Mouse (Mus musculus) MEL (cell line): ENCODE results near the gene Igfbp6. TPM values are rescaled to one million over a fixed set of nuclear protein-coding genes. Genes with fewer than 3 reads are reported as not detected.

Experiments used
- DNase-seq: peaks from one replicate; pipeline ENCODE4 v3.0.0; 2011; ENCODE audit warnings: low read depth, low spot score
- H3K27ac ChIP-seq: 2 replicates; pipeline ENCODE4 v1.5.1; 2012; ENCODE audit warnings: low read depth, mild to moderate bottlenecking, control low read depth, low read length, moderate library complexity; ENCODE audit not compliant: control insufficient read depth
- H3K27me3 ChIP-seq, 2 experiments: fragments of 150-350 bp in 1 of 2; sonication (generic) in 1 of 2; 2 replicates each; pipeline ENCODE4 v1.6.1; 2012; ENCODE audit warnings: low read length in 2 of 2, mild to moderate bottlenecking in 2 of 2, improper control_type of control experiment in 1 of 2, moderate library complexity in 1 of 2; ENCODE audit not compliant: insufficient read depth in 2 of 2, control insufficient read depth in 1 of 2
- H3K36me3 ChIP-seq, 2 experiments: 2 replicates each; pipeline ENCODE4 v1.6.1; 2012 to 2014; ENCODE audit warnings: low read length in 2 of 2, improper control_type of control experiment in 1 of 2, inconsistent platforms in 1 of 2, mild to moderate bottlenecking in 1 of 2; ENCODE audit not compliant: insufficient read depth in 2 of 2, control insufficient read depth in 1 of 2
- H3K4me1 ChIP-seq, 2 experiments: fragments of 150-350 bp in 1 of 2; sonication (generic) in 1 of 2; 2 replicates each; pipeline ENCODE4 v1.6.1; 2012; ENCODE audit warnings: low read length in 2 of 2, improper control_type of control experiment in 1 of 2, mild to moderate bottlenecking in 1 of 2; ENCODE audit not compliant: insufficient read depth in 2 of 2, control insufficient read depth in 1 of 2
- H3K4me3 ChIP-seq, 2 experiments: fragments of 150-350 bp in 1 of 2; sonication (generic) in 1 of 2; 2 replicates each; pipeline ENCODE4 v1.5.1; 2012; ENCODE audit warnings: low read depth in 2 of 2, low read length in 2 of 2, mild to moderate bottlenecking in 2 of 2, moderate library complexity in 2 of 2, control low read depth in 1 of 2, improper control_type of control experiment in 1 of 2; ENCODE audit not compliant: control insufficient read depth in 1 of 2, insufficient read depth in 1 of 2
- H3K79me2 ChIP-seq: 2 replicates; pipeline ENCODE4 v1.6.1; 2012; ENCODE audit warnings: mild to moderate bottlenecking, low read length, moderate library complexity; ENCODE audit not compliant: control insufficient read depth, poor library complexity, insufficient read depth
- H3K9ac ChIP-seq: 2 replicates; pipeline ENCODE4 v1.6.1; 2012; ENCODE audit warnings: low read depth, mild to moderate bottlenecking, control low read depth, low read length, moderate library complexity; ENCODE audit not compliant: control insufficient read depth, poor library complexity, severe bottlenecking
- H3K9me3 ChIP-seq: fragments of 150-350 bp; sonication (generic); replicated peaks from 2 replicates; pipeline ENCODE4 v1.6.1; 2012; ENCODE audit warnings: mild to moderate bottlenecking, low read length, improper control_type of control experiment, moderate library complexity; ENCODE audit not compliant: insufficient read depth
- BHLHE40 ChIP-seq: IDR thresholded peaks from 2 replicates; pipeline ENCODE4 v1.6.1; 2012; ENCODE audit warnings: low read depth, mild to moderate bottlenecking, inconsistent platforms, low read length, improper control_type of control experiment, borderline replicate concordance
- CHD2 ChIP-seq: IDR thresholded peaks from 2 replicates; pipeline ENCODE4 v1.6.1; 2011; ENCODE audit warnings: low read length, improper control_type of control experiment
- E2F4 ChIP-seq: IDR thresholded peaks from 2 replicates; pipeline ENCODE4 v1.6.1; 2011; ENCODE audit warnings: low read depth, low read length, improper control_type of control experiment, borderline replicate concordance
- GABPA ChIP-seq: IDR thresholded peaks from 2 replicates; pipeline ENCODE4 v1.6.1; 2012; ENCODE audit warnings: low read depth, mild to moderate bottlenecking, inconsistent platforms, low read length, improper control_type of control experiment, moderate library complexity
- GATA1 ChIP-seq: IDR thresholded peaks from 2 replicates; pipeline ENCODE4 v1.6.1; 2011; ENCODE audit warnings: low read depth, low read length, improper control_type of control experiment
- HCFC1 ChIP-seq: IDR thresholded peaks from 2 replicates; pipeline ENCODE4 v1.6.1; 2012; ENCODE audit warnings: low read depth, mild to moderate bottlenecking, inconsistent platforms, low read length, improper control_type of control experiment, moderate library complexity
- MAFK ChIP-seq: IDR thresholded peaks from 2 replicates; pipeline ENCODE4 v1.6.1; 2011; ENCODE audit warnings: low read depth, mild to moderate bottlenecking, low read length, improper control_type of control experiment, borderline replicate concordance
- MAX ChIP-seq: IDR thresholded peaks from 2 replicates; pipeline ENCODE4 v1.6.1; 2011; ENCODE audit warnings: low read length, improper control_type of control experiment
- MXI1 ChIP-seq: IDR thresholded peaks from 2 replicates; pipeline ENCODE4 v1.6.1; 2011; ENCODE audit warnings: mild to moderate bottlenecking, low read depth, low read length, improper control_type of control experiment
- NRF1 ChIP-seq: IDR thresholded peaks from 2 replicates; pipeline ENCODE4 v1.6.1; 2014; ENCODE audit warnings: low read depth, mild to moderate bottlenecking, inconsistent platforms, low read length, improper control_type of control experiment, moderate library complexity; ENCODE audit not compliant: poor library complexity, insufficient read depth, severe bottlenecking
- RCOR1 ChIP-seq: IDR thresholded peaks from 2 replicates; pipeline ENCODE4 v1.6.1; 2012; ENCODE audit warnings: low read depth, mild to moderate bottlenecking, inconsistent platforms, low read length, improper control_type of control experiment
- SMC3 ChIP-seq: IDR thresholded peaks from 2 replicates; pipeline ENCODE4 v1.6.1; 2011; ENCODE audit warnings: low read depth, low read length, improper control_type of control experiment
- TCF12 ChIP-seq: IDR thresholded peaks from 2 replicates; pipeline ENCODE4 v1.6.1; 2014; ENCODE audit warnings: low read depth, mild to moderate bottlenecking, inconsistent platforms, low read length, improper control_type of control experiment, moderate library complexity
- UBTF ChIP-seq: IDR thresholded peaks from 2 replicates; pipeline ENCODE4 v1.6.1; 2012; ENCODE audit warnings: low read depth, mild to moderate bottlenecking, inconsistent platforms, low read length, improper control_type of control experiment, moderate library complexity, borderline replicate concordance; ENCODE audit not compliant: insufficient read depth
- USF1 ChIP-seq: IDR thresholded peaks from 2 replicates; pipeline ENCODE4 v1.6.1; 2014; ENCODE audit warnings: low read depth, mild to moderate bottlenecking, inconsistent platforms, low read length, improper control_type of control experiment, moderate library complexity
- ZC3H11A ChIP-seq: IDR thresholded peaks from 2 replicates; pipeline ENCODE4 v1.6.1; 2012; ENCODE audit warnings: low read depth, mild to moderate bottlenecking, inconsistent platforms, low read length, improper control_type of control experiment
- ZNF384 ChIP-seq: IDR thresholded peaks from 2 replicates; pipeline ENCODE4 v1.6.1; 2012; ENCODE audit warnings: low read depth, mild to moderate bottlenecking, inconsistent platforms, low read length, improper control_type of control experiment
- polyA plus RNA-seq, 2 experiments: library from polyadenylated mRNA; stranded (reverse) in 1 of 2; unstranded in 1 of 2; fragments of >175 nt in 1 of 2; fragments of >200 nt in 1 of 2; gene quantifications; 2 replicates each; pipeline versions ENCODE4 v1.2.1 to v1.2.4; 2012; ENCODE audit warnings: low replicate concordance in 2 of 2, low read depth in 1 of 2; ENCODE audit not compliant: insufficient read length in 2 of 2, insufficient read depth in 1 of 2, missing spikeins in 1 of 2
- total RNA-seq: library from RNA; depleted of rRNA; stranded (reverse); fragments of 300-350 nt; gene quantifications from 2 replicates; pipeline ENCODE4 v1.2.3, GENCODE M21; 2012

Igfbp6 gene
- total and polyA plus RNA-seq, 3 experiments = 0.65 to 1.8 TPM; not detected in 1

- peak; percentile 46; the same call in 1 of the 2 replicates for TF ChIP-seq ZNF384
These were observed 34.1 kb downstream of the Igfbp6 start (continued) for GRCm38 (mm10) chr15:102178279-102178678.

GRCm38 (mm10) chr15:102179106-102179505 lies 34.9 kb downstream of the Igfbp6 start:
- TF ChIP-seq NRF1 = no peak
- TF ChIP-seq MAFK = no peak
- TF ChIP-seq RCOR1 = no peak
- TF ChIP-seq UBTF = no peak
- peaks cover 0 to 8% of the 10 kb centered on the region in 2 experiments; a peak in 2 of 4 replicates for H3K36me3 ChIP-seq
- no peak overlapping the region for H3K4me3 ChIP-seq
- H3K27ac ChIP-seq = no peak overlapping the region
- H3K27me3 ChIP-seq = no peaks in the 10 kb centered on the region
- H3K4me1 ChIP-seq = peaks cover 4 to 17% of the 10 kb centered on the region in 2 experiments; a peak in 3 of 4 replicates
- H3K9me3 ChIP-seq = no peaks in the 10 kb centered on the region
- H3K79me2 ChIP-seq = no peaks in the 10 kb centered on the region
- DNase-seq = no peak
- no peak overlapping the region for H3K9ac ChIP-seq

GRCm38 (mm10) chr15:102179924-102180323 lies 35.8 kb downstream of the Igfbp6 start:
- Histone ChIP-seq H3K4me1 (peaks cover 4 to 17% of the 10 kb centered on the region in 2 experiments; a peak in 3 of 4 replicates), H3K27me3 (no peaks in the 10 kb centered on the region), H3K27ac (no peak overlapping the region), H3K9me3 (no peaks in the 10 kb centered on the region), H3K4me3 (no peak overlapping the region), H3K9ac (no peak overlapping the region), H3K79me2 (no peaks in the 10 kb centered on the region), H3K36me3 (peaks cover 0 to 8% of the 10 kb centered on the region in 2 experiments; a peak in 2 of 4 replicates)
- no peak for TF ChIP-seq CHD2
- TF ChIP-seq USF1 = no peak
- no peak for TF ChIP-seq MAX
- TF ChIP-seq GATA1 = no peak
- no peak for TF ChIP-seq E2F4
- TF ChIP-seq TCF12 = no peak
- TF ChIP-seq ZC3H11A = no peak
- TF ChIP-seq UBTF = no peak
- TF ChIP-seq BHLHE40 = no peak
- TF ChIP-seq HCFC1 = no peak
- no peak for TF ChIP-seq SMC3
- no peak for TF ChIP-seq MXI1
- TF ChIP-seq GABPA = no peak
- DNase-seq = no peak
